Mouse (Mus musculus): ENCODE data around the gene Cd151.

GRCm38 (mm10) chr7:141453636-141454035 is 13.6 kb upstream of the Cd151 start:
- TF ChIP-seq CTCF (IDR thresholded peaks at IDR 0.05; ENCODE audit: insufficient read depth, low read length) (no peak), POLR2A (IDR thresholded peaks at IDR 0.05; ENCODE audit: borderline replicate concordance, extremely low read depth, low read depth, low read length) (no peak)

Data from lung, adult 2 months (tissue).